Mouse (Mus musculus): Measurements from ENCODE around the gene Atp5l.

- TF ChIP-seq EP300 (IDR thresholded peaks at IDR 0.05; ENCODE audit: low read depth) (no peak), CTCF (IDR thresholded peaks at IDR 0.05; ENCODE audit: low read depth) (no peak)
Observed at GRCm38 (mm10) chr9:44867664-44868063, 52.9 kb downstream of the Atp5l start.
